Mouse (Mus musculus): Measurements from ENCODE around the gene Pdik1l.

GRCm38 (mm10) chr4:134324655-134325054, 37.0 kb upstream of the Pdik1l start:
- TF ChIP-seq POLR2A (IDR thresholded peaks at IDR 0.05; ENCODE audit: low read depth, low read length) (peak; percentile 29), CTCF (conservative IDR thresholded peaks at IDR 0.05; ENCODE audit: insufficient read depth, insufficient read length, low read depth, low read length) (no peak)
